Mouse (Mus musculus): Measurements from ENCODE around the gene Rabgef1. TPM values are rescaled to one million over a fixed set of nuclear protein-coding genes. Genes with fewer than 3 reads are reported as not detected.

Gene Rabgef1
- total and polyA plus RNA-seq, 3 experiments: 23.4 to 80.4 (median 48.2) TPM

- DNase-seq (ENCODE audit: low spot score): no peak
- Histone ChIP-seq H3K4me3 (ENCODE audit: low read depth, low read length) (no peak overlapping the region), H3K9me3 (replicated peaks) (no peaks in the 10 kb centered on the region), H3K36me3 (replicated peaks) (peaks cover 79% of the 10 kb centered on the region), H3K27me3 (ENCODE audit: insufficient read depth, low read length) (no peaks in the 10 kb centered on the region), H3K4me1 (ENCODE audit: insufficient read depth, low read depth, low read length) (0 out of 2 replicates have a peak, but pooled peaks cover 3% of the 10 kb centered on the region)
- no peak for TF ChIP-seq TAL1 (conservative IDR thresholded peaks at IDR 0.05; ENCODE audit: low read depth, low read length)
- no peak for TF ChIP-seq POLR2AphosphoS5 (IDR thresholded peaks at IDR 0.05; ENCODE audit: insufficient replicate concordance, low read depth, low read length)
- TF ChIP-seq GATA2 (IDR thresholded peaks at IDR 0.05; ENCODE audit: borderline replicate concordance, low read depth, low read length): no peak
- no peak for TF ChIP-seq GATA1 (IDR thresholded peaks at IDR 0.05; ENCODE audit: borderline replicate concordance, low read length)
- TF ChIP-seq CTCF (IDR thresholded peaks at IDR 0.05; ENCODE audit: low read depth, low read length): no peak
- no peak for ATAC-seq (ENCODE audit: extremely low read depth, insufficient number of reproducible peaks, low FRiP score, poor library complexity, severe bottlenecking)
Measured at GRCm38 (mm10) chr5:130212956-130213355, 41.4 kb downstream of the Rabgef1 start.

- no peaks in the 10 kb centered on the region for H3K27me3 ChIP-seq (ENCODE audit: insufficient read depth, low read length)
- H3K9me3 ChIP-seq (replicated peaks): 0 out of 2 replicates have a peak, but pooled peaks cover 3% of the 10 kb centered on the region
- ATAC-seq (ENCODE audit: extremely low read depth, insufficient number of reproducible peaks, low FRiP score, poor library complexity, severe bottlenecking) (no peak), DNase-seq (ENCODE audit: low spot score) (no peak)
- no peak within 1 kb of the TSS for H3K4me3 ChIP-seq (ENCODE audit: low read depth, low read length)
- peaks cover 20% of the 10 kb centered on the region for H3K4me1 ChIP-seq (ENCODE audit: insufficient read depth, low read depth, low read length)
- peaks cover 53% of the 10 kb centered on the region for H3K36me3 ChIP-seq (replicated peaks)
- TF ChIP-seq CTCF (IDR thresholded peaks at IDR 0.05; ENCODE audit: low read depth, low read length) (no peak), GATA1 (IDR thresholded peaks at IDR 0.05; ENCODE audit: borderline replicate concordance, low read length) (no peak), GATA2 (IDR thresholded peaks at IDR 0.05; ENCODE audit: borderline replicate concordance, low read depth, low read length) (no peak)
Measured at GRCm38 (mm10) chr5:130216781-130217180, 45.2 kb downstream of the Rabgef1 start, which contains the start of gene Tmem248. TSS of gene Tmem248 (plus strand) at chr5:130217081.

- TF ChIP-seq GATA2 (IDR thresholded peaks at IDR 0.05; ENCODE audit: borderline replicate concordance, low read depth, low read length): no peak
- TF ChIP-seq GATA1 (IDR thresholded peaks at IDR 0.05; ENCODE audit: borderline replicate concordance, low read length): no peak
- TF ChIP-seq TAL1 (conservative IDR thresholded peaks at IDR 0.05; ENCODE audit: low read depth, low read length): no peak
- TF ChIP-seq POLR2AphosphoS5 (IDR thresholded peaks at IDR 0.05; ENCODE audit: insufficient replicate concordance, low read depth, low read length): no peak
- no peak for TF ChIP-seq CTCF (IDR thresholded peaks at IDR 0.05; ENCODE audit: low read depth, low read length)
- Histone ChIP-seq H3K9me3 (replicated peaks) (0 out of 2 replicates have a peak, but pooled peaks cover 3% of the 10 kb centered on the region), H3K4me3 (ENCODE audit: low read depth, low read length) (no peak overlapping the region), H3K4me1 (ENCODE audit: insufficient read depth, low read depth, low read length) (peaks cover 20% of the 10 kb centered on the region), H3K36me3 (replicated peaks) (peaks cover 47% of the 10 kb centered on the region), H3K27me3 (ENCODE audit: insufficient read depth, low read length) (no peaks in the 10 kb centered on the region)
- DNase-seq (ENCODE audit: low spot score) (no peak), ATAC-seq (ENCODE audit: extremely low read depth, insufficient number of reproducible peaks, low FRiP score, poor library complexity, severe bottlenecking) (no peak)
Measured at GRCm38 (mm10) chr5:130217406-130217805, 45.8 kb downstream of the Rabgef1 start.

DNA sequence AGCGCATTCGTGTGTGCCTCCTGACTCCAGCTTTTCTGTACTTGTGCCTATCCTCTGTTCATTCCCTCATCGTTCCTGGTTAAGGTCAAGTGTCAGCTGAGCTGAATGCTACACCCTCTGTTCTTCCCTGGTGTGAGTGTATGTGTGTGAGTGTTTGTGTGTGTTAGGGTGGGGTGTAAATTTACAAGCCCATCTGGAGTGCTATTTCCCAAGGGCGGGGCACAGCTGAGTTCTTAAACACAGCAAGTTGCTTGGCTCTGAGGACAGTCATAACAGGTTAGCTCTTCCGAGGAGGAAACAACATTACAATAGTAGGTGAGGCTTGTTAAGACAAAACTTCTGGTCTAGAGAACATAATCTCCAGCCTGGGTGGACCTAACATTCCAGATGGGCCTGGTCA, 46.7 kb downstream of the Rabgef1 start:
- peaks cover 38% of the 10 kb centered on the region for H3K36me3 ChIP-seq (replicated peaks)
- H3K4me3 ChIP-seq (ENCODE audit: low read depth, low read length): no peak overlapping the region
- 0 out of 2 replicates have a peak, but pooled peaks cover 3% of the 10 kb centered on the region for H3K9me3 ChIP-seq (replicated peaks)
- peaks cover 24% of the 10 kb centered on the region for H3K4me1 ChIP-seq (ENCODE audit: insufficient read depth, low read depth, low read length)
- TF ChIP-seq GATA2 (IDR thresholded peaks at IDR 0.05; ENCODE audit: borderline replicate concordance, low read depth, low read length): no peak
- TF ChIP-seq POLR2AphosphoS5 (IDR thresholded peaks at IDR 0.05; ENCODE audit: insufficient replicate concordance, low read depth, low read length): no peak
- no peak for TF ChIP-seq TAL1 (conservative IDR thresholded peaks at IDR 0.05; ENCODE audit: low read depth, low read length)
- ATAC-seq (ENCODE audit: extremely low read depth, insufficient number of reproducible peaks, low FRiP score, poor library complexity, severe bottlenecking) (no peak), DNase-seq (ENCODE audit: low spot score) (no peak)
- H3K27me3 ChIP-seq (ENCODE audit: insufficient read depth, low read length): no peaks in the 10 kb centered on the region

- DNase-seq (ENCODE audit: low spot score): no peak
- no peak for TF ChIP-seq CTCF (IDR thresholded peaks at IDR 0.05; ENCODE audit: low read depth, low read length)
- TF ChIP-seq POLR2AphosphoS5 (IDR thresholded peaks at IDR 0.05; ENCODE audit: insufficient replicate concordance, low read depth, low read length): no peak
- no peak for TF ChIP-seq GATA2 (IDR thresholded peaks at IDR 0.05; ENCODE audit: borderline replicate concordance, low read depth, low read length)
- no peak for TF ChIP-seq TAL1 (conservative IDR thresholded peaks at IDR 0.05; ENCODE audit: low read depth, low read length)
- TF ChIP-seq GATA1 (IDR thresholded peaks at IDR 0.05; ENCODE audit: borderline replicate concordance, low read length): no peak
- 0 out of 2 replicates have a peak, but pooled peaks have one; percentile 10 for ATAC-seq (ENCODE audit: extremely low read depth, insufficient number of reproducible peaks, low FRiP score, poor library complexity, severe bottlenecking)
- Histone ChIP-seq H3K4me3 (ENCODE audit: low read depth, low read length) (peak overlapping the region; percentile 99; the same call in 1 of the 2 replicates), H3K36me3 (replicated peaks) (peaks cover 35% of the 10 kb centered on the region), H3K27me3 (ENCODE audit: insufficient read depth, low read length) (no peaks in the 10 kb centered on the region), H3K4me1 (ENCODE audit: insufficient read depth, low read depth, low read length) (peaks cover 39% of the 10 kb centered on the region), H3K9me3 (replicated peaks) (0 out of 2 replicates have a peak, but pooled peaks cover 3% of the 10 kb centered on the region)
Measured at GRCm38 (mm10) chr5:130221316-130221715, 49.7 kb downstream of the Rabgef1 start.

- Histone ChIP-seq H3K27me3 (ENCODE audit: insufficient read depth, low read length) (no peaks in the 10 kb centered on the region), H3K9me3 (replicated peaks) (0 out of 2 replicates have a peak, but pooled peaks cover 3% of the 10 kb centered on the region), H3K36me3 (replicated peaks) (peaks cover 40% of the 10 kb centered on the region), H3K4me3 (ENCODE audit: low read depth, low read length) (peak overlapping the region; percentile 99), H3K4me1 (ENCODE audit: insufficient read depth, low read depth, low read length) (peaks cover 40% of the 10 kb centered on the region)
- peak; percentile 38; the same call in 1 of the 2 replicates for ATAC-seq (ENCODE audit: extremely low read depth, insufficient number of reproducible peaks, low FRiP score, poor library complexity, severe bottlenecking)
- peak; percentile 23 for DNase-seq (ENCODE audit: low spot score)
- TF ChIP-seq TAL1 (conservative IDR thresholded peaks at IDR 0.05; ENCODE audit: low read depth, low read length): no peak
- no peak for TF ChIP-seq GATA1 (IDR thresholded peaks at IDR 0.05; ENCODE audit: borderline replicate concordance, low read length)
- TF ChIP-seq CTCF (IDR thresholded peaks at IDR 0.05; ENCODE audit: low read depth, low read length): no peak
- no peak for TF ChIP-seq GATA2 (IDR thresholded peaks at IDR 0.05; ENCODE audit: borderline replicate concordance, low read depth, low read length)
- TF ChIP-seq POLR2AphosphoS5 (IDR thresholded peaks at IDR 0.05; ENCODE audit: insufficient replicate concordance, low read depth, low read length): no peak
Measured at GRCm38 (mm10) chr5:130221760-130222145, 50.2 kb downstream of the Rabgef1 start.

Data from G1E (cell line).